Mouse (Mus musculus) forebrain, embryonic 14.5 days (tissue): ENCODE data around the gene Timp2. TPM values are rescaled to one million over a fixed set of nuclear protein-coding genes. Genes with fewer than 3 reads are reported as not detected.

ENCODE experiments used
- ATAC-seq: fragments of 200-750 bp; cut with Nextera tagmentation; 2 replicates; pipeline ENCODE4 v1.8.0; 2017; ENCODE audit warnings: mild to moderate bottlenecking, moderate library complexity
- DNase-seq: peaks from one replicate; pipeline ENCODE4 v3.0.0-alpha.2; 2015; ENCODE audit warnings: low spot score
- H3K27ac ChIP-seq: fragments of 300-500 bp; sonication (generic); 2 replicates; pipeline ENCODE4 v1.5.1; 2014; ENCODE audit warnings: low read depth, mild to moderate bottlenecking, control low read depth, low read length, moderate library complexity
- H3K27me3 ChIP-seq: fragments of 300-500 bp; sonication (generic); replicated peaks from 2 replicates; pipeline ENCODE4 v1.6.1; 2014; ENCODE audit warnings: low read length, control low read depth, mixed read lengths; ENCODE audit not compliant: control insufficient read depth, insufficient read depth
- H3K36me3 ChIP-seq: fragments of 300-500 bp; sonication (generic); 2 replicates; pipeline ENCODE4 v1.6.1; 2014; ENCODE audit warnings: low read length, control low read depth; ENCODE audit not compliant: control insufficient read depth, insufficient read depth
- H3K4me1 ChIP-seq: fragments of 300-500 bp; sonication (generic); 2 replicates; pipeline ENCODE4 v1.6.1; 2014; ENCODE audit warnings: antibody characterized with exemption, low read length, control low read depth; ENCODE audit not compliant: control insufficient read depth, insufficient read depth
- H3K4me2 ChIP-seq: fragments of 300-500 bp; sonication (generic); 2 replicates; pipeline ENCODE4 v1.6.1; 2014; ENCODE audit warnings: mild to moderate bottlenecking, control low read depth, low read length
- H3K4me3 ChIP-seq: fragments of 300-500 bp; sonication (generic); 2 replicates; pipeline ENCODE4 v1.5.1; 2014; ENCODE audit warnings: low read depth, low read length, control low read depth
- H3K9ac ChIP-seq: fragments of 300-500 bp; sonication (generic); 2 replicates; pipeline ENCODE4 v1.6.1; 2014; ENCODE audit warnings: mild to moderate bottlenecking, low read length, control low read depth, moderate library complexity
- H3K9me3 ChIP-seq: fragments of 300-500 bp; sonication (generic); replicated peaks from 2 replicates; pipeline ENCODE4 v1.6.1; 2016; ENCODE audit warnings: low read length, control low read depth, mixed read lengths; ENCODE audit not compliant: control insufficient read depth
- WGBS: fragments of 180-500 bp; shearing (Covaris S2); extraction: QIAGEN DNeasy Blood & Tissue Kit; methylation state at CpG from one replicate; pipeline ENCODE4 v1.1.7; 2014; 5-methylcytosine and 5-hydroxymethylcytosine counted together
- polyA plus RNA-seq: library from polyadenylated mRNA; unstranded; fragments of >200 nt; fragmentation: Nextera tagmentation; extraction: Ambion mirVana; gene quantifications from 2 replicates; pipeline ENCODE4 v1.2.1, GENCODE M21; 2014

The Timp2 gene
- polyA plus RNA-seq, 1 experiment from 2014 or later, result 62.9 TPM

DNA sequence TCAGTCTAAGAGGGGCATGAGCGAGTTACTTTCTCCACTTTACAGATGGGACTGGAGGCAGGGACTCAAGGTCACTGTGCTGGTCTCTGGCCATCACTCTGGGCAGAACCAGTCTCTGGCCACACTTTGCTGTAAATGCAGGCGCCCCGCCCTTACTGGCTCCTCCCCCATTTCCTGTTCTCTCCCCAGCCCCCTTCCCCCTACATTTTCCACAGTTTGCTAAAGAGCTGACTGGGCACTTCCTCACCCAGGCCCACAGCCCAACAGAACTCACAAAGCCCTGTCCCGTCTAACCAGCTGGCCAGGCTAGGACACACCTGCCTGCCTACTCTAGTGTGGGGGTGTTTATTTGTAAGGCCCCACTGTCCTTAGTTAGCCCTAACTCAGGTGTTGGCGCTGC lies 6.7 kb downstream of the Timp2 start:
- ATAC-seq, result no peak
- 80% methylated on average over 5 of the region's 5 CpGs for WGBS
- Histone ChIP-seq H3K4me1 (peaks cover 19% of the 10 kb centered on the region), H3K27me3 (no peaks in the 10 kb centered on the region), H3K4me2 (no peak overlapping the region), H3K27ac (no peak overlapping the region), H3K9ac (no peak overlapping the region), H3K9me3 (no peaks in the 10 kb centered on the region), H3K36me3 (no peaks in the 10 kb centered on the region), H3K4me3 (no peak overlapping the region)
- DNase-seq, result no peak

DNA sequence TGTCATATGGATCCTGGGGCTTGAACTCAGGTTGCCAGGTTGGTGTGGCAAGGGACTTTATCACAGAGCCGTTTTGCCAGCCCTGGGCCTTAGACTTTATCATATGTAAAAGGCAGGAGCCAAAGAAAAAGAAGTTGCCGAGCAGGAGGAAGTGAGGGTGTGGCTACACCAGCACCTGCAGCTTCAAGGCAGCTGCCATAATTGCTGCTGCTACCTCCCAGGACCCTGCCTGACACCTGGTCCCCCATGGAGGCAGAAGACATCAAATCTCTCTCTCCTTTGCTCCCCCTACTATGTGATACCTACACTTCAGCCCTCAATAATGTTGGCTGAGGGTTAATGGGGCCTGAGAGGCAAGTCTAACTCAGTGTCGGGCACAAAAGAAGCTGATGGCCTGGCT lies 7.1 kb downstream of the Timp2 start:
- DNase-seq (no peak), ATAC-seq (no peak)
- Histone ChIP-seq H3K4me3 (no peak overlapping the region), H3K9me3 (no peaks in the 10 kb centered on the region), H3K27me3 (no peaks in the 10 kb centered on the region), H3K4me2 (no peak overlapping the region), H3K36me3 (no peaks in the 10 kb centered on the region), H3K27ac (no peak overlapping the region), H3K4me1 (peaks cover 17% of the 10 kb centered on the region), H3K9ac (no peak overlapping the region)
- WGBS, result 69% methylated on average over 3 of the region's 3 CpGs

DNA sequence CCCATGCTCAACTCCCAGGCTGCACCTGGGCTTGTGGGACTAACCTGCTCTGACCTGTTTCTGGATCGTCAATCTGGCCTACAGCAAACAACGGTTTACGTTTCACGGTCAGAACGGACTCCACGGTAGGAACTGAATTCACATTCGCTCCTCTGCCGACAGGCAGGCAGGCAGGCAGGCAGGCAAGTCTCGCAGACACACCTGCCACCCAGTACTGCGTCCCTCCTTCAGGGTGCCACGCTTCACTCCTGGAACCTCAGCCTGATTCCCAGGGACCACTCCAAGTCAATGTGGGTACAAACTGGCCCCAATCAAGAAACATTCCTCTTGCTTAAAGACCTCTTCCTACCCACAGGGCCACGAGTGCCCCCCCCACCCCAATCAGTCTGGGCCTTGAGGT lies 7.6 kb downstream of the Timp2 start:
- Histone ChIP-seq H3K27me3 (no peaks in the 10 kb centered on the region), H3K9ac (no peak overlapping the region), H3K36me3 (no peaks in the 10 kb centered on the region), H3K4me1 (peaks cover 14% of the 10 kb centered on the region), H3K4me2 (no peak overlapping the region), H3K27ac (no peak overlapping the region), H3K9me3 (no peaks in the 10 kb centered on the region), H3K4me3 (no peak overlapping the region)
- ATAC-seq (no peak), DNase-seq (no peak)
- WGBS, result 87% methylated on average over 12 of the region's 12 CpGs

DNA sequence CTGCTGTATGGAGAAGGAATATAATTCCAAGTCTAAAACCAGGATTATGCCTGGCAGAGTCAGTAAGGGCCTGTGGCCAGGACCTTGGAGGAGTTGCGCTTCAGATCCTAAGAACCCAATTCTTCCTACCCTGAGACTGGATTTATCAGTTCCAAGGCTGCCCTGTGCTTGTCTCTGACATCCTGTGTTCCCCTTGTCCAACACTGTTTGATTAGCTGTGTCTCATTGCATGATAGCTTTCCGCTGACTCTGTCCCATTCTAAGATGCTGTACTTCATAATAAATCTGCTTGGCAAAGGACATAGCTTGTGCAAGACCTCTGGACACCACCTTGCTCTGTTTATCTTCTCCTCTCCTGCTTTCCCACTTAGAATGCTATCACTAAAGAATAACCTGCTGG lies 8.1 kb downstream of the Timp2 start:
- Histone ChIP-seq H3K9me3 (no peaks in the 10 kb centered on the region), H3K36me3 (no peaks in the 10 kb centered on the region), H3K4me2 (no peak overlapping the region), H3K4me3 (no peak overlapping the region), H3K27me3 (no peaks in the 10 kb centered on the region), H3K27ac (no peak overlapping the region), H3K4me1 (peaks cover 19% of the 10 kb centered on the region), H3K9ac (no peak overlapping the region)
- DNase-seq (no peak), ATAC-seq (no peak)
- 96% methylated on average over 2 of the region's 2 CpGs for WGBS

GRCm38 (mm10) chr11:118346395-118347096 lies 9.0 kb downstream of the Timp2 start:
- H3K27ac ChIP-seq, result 0 out of 2 replicates have a peak overlapping the region, but pooled peaks have one; percentile 11
- H3K36me3 ChIP-seq, result no peaks in the 10 kb centered on the region
- H3K4me2 ChIP-seq, result no peak overlapping the region
- H3K27me3 ChIP-seq, result no peaks in the 10 kb centered on the region
- no peak overlapping the region for H3K9ac ChIP-seq
- no peaks in the 10 kb centered on the region for H3K9me3 ChIP-seq
- H3K4me3 ChIP-seq, result no peak overlapping the region
- WGBS, result 77% methylated on average over 8 of the region's 8 CpGs
- DNase-seq, result no peak
- peaks cover 24% of the 10 kb centered on the region for H3K4me1 ChIP-seq
- no peak for ATAC-seq

DNA sequence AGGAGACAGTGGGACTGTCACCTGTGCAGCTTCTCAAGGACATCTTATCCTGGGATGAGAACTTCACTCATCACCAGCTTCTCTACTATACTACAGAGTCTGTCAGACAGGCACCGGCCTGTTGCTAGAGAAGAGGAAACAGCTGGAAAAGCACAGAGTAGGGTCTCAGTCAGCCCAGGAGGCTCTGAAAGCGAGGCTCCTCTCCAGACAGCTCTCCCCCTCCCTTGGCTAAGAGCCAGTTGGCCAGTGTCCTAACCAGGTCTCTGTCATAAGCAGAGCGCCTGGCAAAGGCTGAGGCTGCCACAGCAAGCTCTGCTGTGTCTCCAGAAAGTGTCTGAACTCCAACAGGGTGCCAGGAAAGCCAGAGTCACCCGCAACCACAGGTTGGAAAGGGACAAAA lies 9.8 kb downstream of the Timp2 start:
- H3K36me3 ChIP-seq, result no peaks in the 10 kb centered on the region
- no peak overlapping the region for H3K4me2 ChIP-seq
- WGBS, result 46% methylated on average over 4 of the region's 4 CpGs
- ATAC-seq, result peak; percentile 57
- no peaks in the 10 kb centered on the region for H3K9me3 ChIP-seq
- no peak overlapping the region; the same call in 1 of the 2 replicates for H3K9ac ChIP-seq
- DNase-seq, result peak; percentile 77
- H3K4me3 ChIP-seq, result no peak overlapping the region
- peaks cover 24% of the 10 kb centered on the region for H3K4me1 ChIP-seq
- no peaks in the 10 kb centered on the region for H3K27me3 ChIP-seq
- H3K27ac ChIP-seq, result no peak overlapping the region

GRCm38 (mm10) chr11:118343629-118344028 lies 11.9 kb downstream of the Timp2 start:
- Histone ChIP-seq H3K4me1 (peaks cover 24% of the 10 kb centered on the region), H3K27ac (no peak overlapping the region)
- WGBS, result 87% methylated on average over 2 of the region's 2 CpGs

DNA sequence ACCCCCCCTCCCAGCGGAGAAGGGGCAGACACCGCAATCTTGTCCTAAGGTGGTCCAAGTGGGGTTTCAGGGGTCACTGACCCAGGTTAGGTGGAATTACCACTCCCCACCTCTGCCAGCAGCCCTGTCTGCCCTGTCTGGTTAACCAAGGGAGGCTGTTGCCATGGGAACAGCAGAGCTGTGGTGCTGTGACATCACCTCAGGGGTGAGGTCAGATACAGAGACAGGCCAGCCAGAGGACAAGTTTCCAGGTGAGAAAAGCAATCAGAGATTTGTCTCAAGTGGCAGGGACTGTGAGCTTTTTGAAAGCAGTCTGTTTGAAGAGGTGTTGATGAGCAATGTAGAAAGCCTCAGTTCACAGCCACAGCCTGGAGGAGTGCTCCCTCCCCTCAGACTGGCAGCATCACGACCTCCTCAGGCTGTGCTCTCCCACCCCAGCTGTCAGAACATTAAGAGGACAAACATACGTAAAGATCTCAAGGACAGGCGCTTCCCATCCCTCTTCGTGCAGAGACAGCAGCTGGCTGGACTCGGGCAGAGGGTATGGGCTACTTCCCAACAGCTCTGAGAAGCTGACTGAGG lies 13.0 kb downstream of the Timp2 start, which contains the start of gene Cep295nl:
TSS of gene Cep295nl (minus strand) at position 101 of the 582 bp plus-strand sequence.
- H3K36me3 ChIP-seq, result no peaks in the 10 kb centered on the region
- DNase-seq, result peak; percentile 57
- ATAC-seq, result peak; percentile 34; the same call in 1 of the 2 replicates
- no peak within 1 kb of the TSS for H3K4me3 ChIP-seq
- H3K9me3 ChIP-seq, result no peaks in the 10 kb centered on the region
- H3K9ac ChIP-seq, result peak within 1 kb of the TSS; percentile 40; the same call in 1 of the 2 replicates
- 41% methylated on average over 7 of the region's 7 CpGs for WGBS
- H3K4me1 ChIP-seq, result peaks cover 24% of the 10 kb centered on the region
- H3K27me3 ChIP-seq, result no peaks in the 10 kb centered on the region
- H3K27ac ChIP-seq, result peak within 1 kb of the TSS; percentile 44
- H3K4me2 ChIP-seq, result peak within 1 kb of the TSS; percentile 20

More at GRCm38 (mm10) chr11:118343629-118344028, 11.9 kb downstream of the Timp2 start:
- no peak overlapping the region for H3K4me2 ChIP-seq
- no peak overlapping the region for H3K4me3 ChIP-seq
- no peaks in the 10 kb centered on the region for H3K27me3 ChIP-seq
- H3K9ac ChIP-seq, result no peak overlapping the region
- no peaks in the 10 kb centered on the region for H3K36me3 ChIP-seq
- ATAC-seq (no peak), DNase-seq (no peak)
- no peaks in the 10 kb centered on the region for H3K9me3 ChIP-seq
